Mouse (Mus musculus): ENCODE results near the gene Nkap. TPM values are rescaled to one million over a fixed set of nuclear protein-coding genes. Genes with fewer than 3 reads are reported as not detected.
"Not testable (repeated sequence)": the region's sequence is repeated elsewhere in the genome, so short reads cannot be mapped to it uniquely, and the experiment has no call there.

Nkap gene
- total RNA-seq (2021), result 10 to 100 TPM; 20.7 to 21.0 TPM
- long read RNA-seq, experiment 1, full-length matches to known transcripts, result 9 of 11 reads
- long read RNA-seq, experiment 1, partial matches to known transcripts, result 1 of 11 reads
- long read RNA-seq, experiment 1, other reads (novel, unspliced or antisense), result 1 of 11 reads
- long read RNA-seq, experiment 2, full-length matches to known transcripts, result 11 of 24 reads
- long read RNA-seq, experiment 2, partial matches to known transcripts, result 9 of 24 reads
- long read RNA-seq, experiment 2, other reads (novel, unspliced or antisense), result 4 of 24 reads

DNA sequence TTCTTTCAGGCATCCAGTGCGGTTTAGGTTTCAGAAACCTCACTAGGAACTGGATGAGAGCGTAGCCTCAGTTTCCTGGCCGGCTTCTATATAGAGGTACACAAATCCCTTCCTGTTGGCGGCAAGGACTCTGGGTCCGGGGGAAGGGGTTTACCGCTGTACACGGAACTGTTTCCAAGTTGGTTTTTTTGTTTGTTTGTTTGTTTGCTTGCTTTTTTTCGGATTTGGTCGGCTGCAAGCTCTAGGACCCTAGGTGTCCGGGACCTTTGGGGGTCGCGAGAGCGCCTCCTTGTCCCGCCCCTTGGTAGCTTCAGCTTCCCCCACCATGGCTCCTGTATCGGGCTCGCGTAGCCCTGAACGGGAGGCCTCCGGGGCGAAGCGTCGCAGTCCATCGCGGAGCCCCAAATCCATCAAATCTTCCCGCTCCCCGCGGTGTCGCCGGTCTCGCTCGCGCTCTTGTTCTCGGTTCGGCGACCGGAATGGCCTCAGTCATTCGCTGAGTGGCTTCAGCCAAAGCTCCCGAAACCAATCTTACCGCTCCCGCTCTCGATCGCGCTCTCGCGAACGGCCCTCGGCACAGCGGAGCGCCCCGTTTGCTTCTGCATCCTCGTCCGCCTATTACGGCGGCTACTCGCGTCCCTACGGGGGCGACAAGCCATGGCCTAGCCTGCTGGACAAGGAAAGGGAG, at the start of gene Nkap:
TSS of gene Nkap (plus strand) at position 125 of the 688 bp plus-strand sequence.
- peak; percentile 5 to 22 for DNase-seq (ENCODE audit: low spot score in 2 of 2)

DNA sequence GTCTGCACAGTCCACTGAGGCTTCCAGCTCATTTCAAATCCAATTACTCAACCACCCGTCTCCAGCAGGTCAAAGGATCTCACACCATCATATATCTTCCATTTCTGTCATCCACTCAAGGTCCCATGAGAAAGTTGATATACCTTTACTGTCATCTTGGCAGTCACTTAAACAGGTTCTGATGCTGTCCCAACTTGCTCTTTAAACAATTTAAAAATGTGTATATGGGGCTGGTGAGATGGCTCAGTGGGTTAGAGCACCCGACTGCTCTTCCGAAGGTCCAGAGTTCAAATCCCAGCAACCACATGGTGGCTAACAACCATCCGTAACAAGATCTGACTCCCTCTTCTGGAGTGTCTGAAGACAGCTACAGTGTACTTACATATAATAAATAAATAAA, 46.2 kb upstream of the Nkap start:
- DNase-seq (ENCODE audit: low spot score in 2 of 2), result not testable (repeated sequence)

GRCm38 (mm10) chrX:37081194-37081593, 45.4 kb upstream of the Nkap start:
- no peak for DNase-seq (ENCODE audit: low spot score in 2 of 2)

- no peak for DNase-seq (ENCODE audit: low spot score in 2 of 2)
Observed at GRCm38 (mm10) chrX:37084318-37084926, 42.2 kb upstream of the Nkap start.

DNA sequence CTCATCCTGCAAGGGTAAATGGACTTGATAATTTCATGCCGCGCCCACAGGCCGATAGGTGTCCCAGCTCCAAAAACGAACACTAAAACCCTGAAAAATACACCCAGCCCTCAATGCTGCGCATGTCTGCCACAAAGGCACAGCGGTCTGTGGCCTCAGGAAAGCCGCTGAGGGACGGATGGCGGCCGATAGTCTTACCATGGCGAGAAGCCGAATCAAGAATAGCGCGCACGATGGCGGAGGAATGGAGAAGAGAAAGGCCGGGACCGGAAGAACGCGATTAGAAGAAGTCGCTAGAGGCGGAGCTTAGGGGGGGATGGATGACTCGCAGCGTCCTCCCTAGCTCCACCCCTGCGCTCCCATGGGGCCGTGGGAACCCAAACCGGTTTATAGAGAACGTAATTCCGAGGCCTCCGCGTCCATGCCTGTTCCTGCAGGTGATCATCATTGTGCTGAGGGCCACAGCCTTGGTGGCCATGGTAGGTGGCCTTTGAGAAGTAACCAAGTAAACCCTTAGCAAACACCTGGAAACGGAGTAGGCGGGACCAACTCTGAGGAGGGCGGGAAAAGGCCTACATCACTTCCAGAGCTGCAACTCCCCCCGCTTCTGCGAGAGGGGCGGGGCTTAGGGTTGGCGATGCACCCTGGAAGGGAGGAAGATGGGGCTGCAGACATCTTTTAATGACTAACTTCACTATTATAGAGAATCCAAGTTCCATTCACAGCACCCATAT, 41.5 kb upstream of the Nkap start, which contains the start of gene Rpl39:
TSS of gene Rpl39 (minus strand) at position 476 of the 734 bp plus-strand sequence.
- peak; percentile 27 to 71 for DNase-seq (ENCODE audit: low spot score in 2 of 2)

DNA sequence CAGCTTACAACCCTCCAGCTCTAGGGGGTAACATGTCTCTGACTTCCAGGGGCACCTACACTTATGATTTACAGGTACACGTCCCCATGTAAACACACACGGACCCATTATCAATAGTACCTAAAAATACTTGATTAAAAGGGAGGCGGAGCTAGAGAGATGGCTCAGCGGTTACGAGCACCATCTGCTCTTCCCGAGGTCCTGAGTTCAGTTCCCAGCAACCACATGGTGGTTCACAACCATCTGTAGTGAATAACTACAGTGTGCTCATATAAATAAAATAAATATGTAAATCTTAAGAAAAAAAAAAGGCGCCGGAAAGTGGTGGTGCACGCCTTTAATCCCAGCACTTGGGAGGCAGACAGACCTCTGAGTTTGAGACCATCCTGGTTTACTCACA, 40.9 kb upstream of the Nkap start:
- no peak for DNase-seq (ENCODE audit: low spot score in 2 of 2)

DNA sequence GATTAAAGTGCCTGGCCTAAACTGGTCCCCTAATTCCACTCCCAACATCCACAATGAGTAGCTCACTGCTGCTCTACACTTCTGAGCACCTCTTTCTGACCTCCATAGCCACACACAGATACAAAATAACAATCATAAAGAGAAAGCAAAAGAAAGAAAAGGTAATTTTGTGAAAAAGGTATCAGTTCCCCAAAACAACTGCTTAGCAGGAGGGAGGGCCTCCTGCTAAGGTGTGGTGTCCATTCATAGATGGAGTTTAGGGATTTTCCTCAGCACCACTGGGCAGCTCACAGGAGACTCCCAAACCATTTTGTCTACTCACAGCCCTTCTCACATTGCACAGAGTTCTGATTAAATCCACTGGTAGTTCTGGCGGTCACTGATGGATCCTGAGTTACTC, 37.8 kb upstream of the Nkap start:
- no peak for DNase-seq (ENCODE audit: low spot score in 2 of 2)

- no peak for DNase-seq (ENCODE audit: low spot score in 2 of 2)
Observed at GRCm38 (mm10) chrX:37091457-37091856, 35.1 kb upstream of the Nkap start.

DNA sequence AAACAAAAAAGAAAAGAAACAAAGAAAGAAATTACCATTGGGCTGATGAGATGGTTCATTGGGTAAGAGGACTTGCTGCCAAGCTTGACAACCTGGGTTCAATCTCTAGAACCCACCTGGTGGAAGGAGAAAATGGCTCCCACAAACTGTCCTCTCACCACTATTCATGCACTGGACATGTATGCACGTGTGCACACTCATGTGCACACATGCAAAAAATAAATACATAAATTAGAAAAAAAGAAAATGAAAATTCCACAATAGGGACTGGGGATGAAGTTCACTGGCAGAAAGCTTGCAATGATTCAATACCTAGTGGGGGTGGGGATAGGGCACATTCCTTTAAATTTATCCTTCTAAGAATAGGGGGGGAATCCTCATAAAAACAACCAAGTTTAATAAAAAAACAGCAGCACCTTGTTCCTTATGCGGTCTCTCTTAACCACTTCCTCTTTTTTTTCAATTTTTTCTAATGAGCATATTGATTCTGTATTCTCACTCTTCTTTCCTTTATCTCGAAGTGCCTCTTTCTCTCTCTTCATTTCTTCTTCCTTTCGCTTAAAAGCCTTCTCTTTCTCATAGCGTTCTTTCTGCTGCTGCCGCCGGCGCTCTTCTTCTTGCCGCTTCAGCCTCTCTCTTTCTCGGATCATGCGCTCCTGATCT, 31.4 kb upstream of the Nkap start:
- DNase-seq (ENCODE audit: low spot score in 2 of 2), result no peak

DNA sequence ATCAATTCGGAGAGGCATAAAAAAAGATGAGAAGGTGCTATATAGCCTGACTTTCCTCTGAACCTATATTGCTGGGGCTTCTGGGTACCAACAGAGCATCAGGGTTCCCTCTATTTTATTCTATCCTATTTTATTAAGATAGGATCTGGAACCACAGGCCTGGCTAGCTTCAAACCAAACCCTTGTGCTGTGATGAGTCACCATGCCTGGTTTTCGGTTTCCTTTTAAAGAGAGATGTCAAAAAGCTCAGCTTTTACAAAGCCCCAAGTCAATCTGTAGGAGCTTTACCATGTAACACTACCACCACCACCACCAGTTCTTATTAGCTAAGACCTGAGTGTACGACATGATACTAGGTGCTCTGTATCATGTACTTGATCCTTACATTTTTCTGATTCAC, 27.9 kb upstream of the Nkap start:
- no peak for DNase-seq (ENCODE audit: low spot score in 2 of 2)

- no peak for DNase-seq (ENCODE audit: low spot score in 2 of 2)
Observed at GRCm38 (mm10) chrX:37103826-37104225, 22.8 kb upstream of the Nkap start.

- DNase-seq (ENCODE audit: low spot score in 2 of 2), result no peak
Observed at GRCm38 (mm10) chrX:37109526-37110192, 16.9 kb upstream of the Nkap start.

GRCm38 (mm10) chrX:37110193-37110880, 16.3 kb upstream of the Nkap start, which contains the start of gene Upf3b:
TSS of gene Upf3b (minus strand) at chrX:37110322.
- DNase-seq (ENCODE audit: low spot score in 2 of 2), result peak; percentile 42 to 78

- DNase-seq (ENCODE audit: low spot score in 2 of 2), result no peak
Observed at GRCm38 (mm10) chrX:37110881-37111193, 15.8 kb upstream of the Nkap start.

- no peak for DNase-seq (ENCODE audit: low spot score in 2 of 2)
Observed at GRCm38 (mm10) chrX:37117085-37117484, 9.5 kb upstream of the Nkap start.

- DNase-seq (ENCODE audit: low spot score in 2 of 2), result no peak
Observed at GRCm38 (mm10) chrX:37119585-37119984, 7.0 kb upstream of the Nkap start.

DNA sequence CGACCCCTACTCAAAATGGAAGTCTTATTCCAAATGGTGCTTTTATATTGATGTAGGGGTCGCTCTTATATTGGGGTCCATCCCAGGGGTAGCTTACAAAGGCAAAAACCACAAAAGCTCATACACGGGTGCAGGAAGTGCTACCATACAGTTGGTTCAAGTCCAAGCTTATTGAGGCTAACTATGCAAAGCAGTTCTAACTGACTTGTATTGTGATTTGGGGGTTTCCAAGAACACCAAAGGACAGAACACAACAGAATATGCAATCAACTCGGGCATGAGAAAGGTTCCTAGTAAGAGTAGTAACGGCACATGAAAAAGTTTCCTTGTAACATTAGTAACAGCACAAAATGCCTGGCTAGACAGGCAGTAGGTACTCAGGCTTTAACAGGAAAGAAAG, 6.4 kb upstream of the Nkap start:
- DNase-seq (ENCODE audit: low spot score in 2 of 2), result no peak

- no peak for DNase-seq (ENCODE audit: low spot score in 2 of 2)
Observed at GRCm38 (mm10) chrX:37125511-37125910, 1.1 kb upstream of the Nkap start.

DNA sequence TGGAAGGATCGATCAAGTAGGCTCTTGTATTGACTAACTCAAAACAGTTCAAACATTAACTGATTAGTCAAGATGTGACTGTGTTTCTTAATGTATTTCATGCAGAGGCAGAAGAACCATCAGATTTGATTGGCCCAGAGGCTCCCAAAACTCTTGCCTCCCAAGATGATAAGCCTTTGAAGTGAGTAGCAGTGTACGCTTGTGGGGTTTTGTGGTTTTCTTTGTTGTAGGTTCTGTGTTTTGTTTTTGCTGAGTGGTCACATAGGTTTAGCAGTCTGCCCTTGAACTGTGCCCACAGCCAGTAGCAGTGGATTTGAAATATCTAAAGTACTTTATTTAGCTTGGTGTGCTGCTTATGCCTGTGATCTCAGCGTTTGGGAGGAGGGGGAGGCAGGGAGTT, 15.1 kb downstream of the Nkap start:
- DNase-seq (ENCODE audit: low spot score in 2 of 2), result no peak

DNA sequence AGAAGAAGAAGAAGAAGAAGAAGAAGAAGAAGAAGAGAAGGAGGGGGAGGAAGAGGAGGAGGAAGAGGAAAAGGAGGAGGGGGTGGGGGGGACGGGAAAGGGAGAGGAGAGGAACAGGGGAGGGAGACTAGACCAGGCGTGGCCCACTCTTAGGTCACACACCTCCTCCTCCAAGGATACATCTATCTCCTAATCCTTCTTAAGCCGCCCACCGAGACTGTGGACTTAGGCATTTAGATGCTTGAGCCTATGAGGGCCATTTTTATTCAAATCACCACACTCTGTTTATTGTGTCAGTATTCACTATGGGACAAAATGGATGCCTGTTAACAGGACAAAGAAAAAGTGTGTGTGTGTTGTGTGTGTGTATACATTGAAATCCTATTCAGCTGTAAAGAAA, 17.9 kb downstream of the Nkap start:
- DNase-seq (ENCODE audit: low spot score in 2 of 2), result not testable (repeated sequence)
